Mouse (Mus musculus) megakaryocyte, embryonic 14.5 days (primary cell): Measurements from ENCODE around the gene Fxyd6.

Source experiments
- FLI1 ChIP-seq: IDR thresholded peaks from 2 replicates; pipeline ENCODE4 v1.6.1; 2012; ENCODE audit warnings: low read length, inconsistent platforms, mixed read lengths
- GATA1 ChIP-seq: IDR thresholded peaks from 3 replicates; pipeline ENCODE4 v1.6.1; 2012; ENCODE audit warnings: mixed read lengths, low read length, inconsistent platforms, borderline replicate concordance

DNA sequence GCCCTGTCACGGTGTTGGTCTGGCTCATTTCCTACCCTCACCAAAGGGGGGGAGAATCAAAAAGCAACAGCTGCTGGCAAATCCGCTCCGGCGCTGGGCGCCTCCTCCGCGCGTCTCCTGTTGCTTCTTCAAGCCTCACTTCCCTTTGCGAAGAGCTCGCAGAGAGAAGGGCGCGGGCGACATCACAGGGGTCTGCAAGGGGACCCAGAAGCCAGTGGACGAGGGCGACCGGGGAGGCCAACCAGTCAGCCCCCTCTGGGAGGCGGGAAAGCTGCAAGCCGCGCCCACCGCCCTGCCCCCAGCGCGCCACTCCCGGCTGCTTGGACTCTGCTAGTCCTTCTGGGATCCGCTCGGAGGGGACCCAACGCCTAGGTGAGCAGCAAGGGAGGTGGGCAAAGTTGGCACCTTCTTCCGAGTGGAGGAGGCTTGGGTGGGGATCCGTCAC lies at the start of gene Fxyd6:
- TF ChIP-seq GATA1 (no peak), FLI1 (no peak)
